Mouse (Mus musculus) forebrain, embryonic 12.5 days (tissue): ENCODE measurements around the gene Gab1. TPM values are rescaled to one million over a fixed set of nuclear protein-coding genes. Genes with fewer than 3 reads are reported as not detected.

Source experiments
- ATAC-seq: fragments of 200-750 bp; cut with Nextera tagmentation; 2 replicates; pipeline ENCODE4 v1.8.0; 2017; ENCODE audit warnings: moderate TSS enrichment; ENCODE audit not compliant: low FRiP score
- H3K27ac ChIP-seq: fragments of 300-500 bp; sonication (generic); 2 replicates; pipeline ENCODE4 v1.5.1; 2016; ENCODE audit warnings: mild to moderate bottlenecking
- H3K27me3 ChIP-seq: fragments of 300-500 bp; sonication (generic); 2 replicates; pipeline ENCODE4 v1.6.1; 2016; ENCODE audit warnings: mild to moderate bottlenecking
- H3K36me3 ChIP-seq: fragments of 300-500 bp; sonication (generic); replicated peaks from 2 replicates; pipeline ENCODE4 v1.6.1; 2016; ENCODE audit warnings: mild to moderate bottlenecking
- H3K4me1 ChIP-seq: fragments of 300-500 bp; sonication (generic); 2 replicates; pipeline ENCODE4 v1.6.1; 2016
- H3K4me2 ChIP-seq: fragments of 300-500 bp; sonication (generic); 2 replicates; pipeline ENCODE4 v1.6.1; 2016; ENCODE audit warnings: mild to moderate bottlenecking, moderate library complexity
- H3K4me3 ChIP-seq: fragments of 300-500 bp; sonication (generic); replicated peaks from 2 replicates; pipeline ENCODE4 v1.5.1; 2016; ENCODE audit warnings: mild to moderate bottlenecking
- H3K9ac ChIP-seq: fragments of 300-500 bp; sonication (generic); 2 replicates; pipeline ENCODE4 v1.6.1; 2016; ENCODE audit warnings: mild to moderate bottlenecking
- H3K9me3 ChIP-seq: fragments of 300-500 bp; sonication (generic); 2 replicates; pipeline ENCODE4 v1.6.1; 2016
- WGBS: fragments of 180-500 bp; shearing (Covaris S2); methylation state at CpG from one replicate; pipeline ENCODE4 v1.1.7; 2016; 5-methylcytosine and 5-hydroxymethylcytosine counted together
- polyA plus RNA-seq: library from polyadenylated mRNA; unstranded; fragments of >200 nt; fragmentation: Nextera tagmentation; extraction: Ambion mirVana; gene quantifications from 2 replicates; pipeline ENCODE4 v1.2.1, GENCODE M21; 2016

Gene Gab1
- polyA plus RNA-seq, 1 experiment from 2014 or later, result 15.3 TPM

DNA sequence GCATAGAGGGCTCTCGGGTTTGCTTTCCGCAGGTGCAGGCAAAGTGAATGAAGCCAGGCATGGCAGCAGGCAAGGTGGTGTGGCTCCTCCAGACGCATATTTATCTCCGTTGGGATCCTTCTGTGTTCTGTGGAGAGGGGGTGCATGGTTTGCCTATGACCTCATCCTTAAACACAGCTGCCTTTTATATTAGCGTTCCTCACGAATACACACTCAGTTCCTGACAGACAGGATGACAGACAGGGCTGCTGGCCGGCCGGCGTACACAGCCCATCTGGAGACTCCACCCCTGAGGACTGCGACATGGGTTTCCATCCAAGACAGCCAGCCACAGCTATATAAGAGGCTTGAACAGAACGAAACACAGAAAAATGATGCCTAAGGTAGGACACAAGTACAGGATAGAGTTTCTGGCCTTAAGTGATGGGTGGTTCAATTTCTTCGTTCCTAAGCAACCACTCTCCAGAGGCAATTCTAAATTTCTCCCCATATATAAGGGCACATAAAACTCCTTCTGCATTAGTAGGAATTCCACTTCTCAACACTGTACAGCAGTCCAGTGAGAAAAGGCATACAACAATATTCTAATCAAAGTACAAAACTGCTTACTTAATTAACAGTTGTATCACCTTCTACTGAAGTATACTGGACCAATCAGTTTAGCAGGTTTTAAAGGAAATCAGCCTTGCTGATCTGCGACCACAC lies 66.1 kb downstream of the Gab1 start:
- Histone ChIP-seq H3K4me2 (no peak overlapping the region), H3K9me3 (no peaks in the 10 kb centered on the region), H3K36me3 (no peaks in the 10 kb centered on the region), H3K4me1 (peaks cover 18% of the 10 kb centered on the region), H3K9ac (no peak overlapping the region), H3K27me3 (no peaks in the 10 kb centered on the region), H3K4me3 (no peak overlapping the region), H3K27ac (0 out of 2 replicates have a peak overlapping the region, but pooled peaks have one; percentile 8)
- peak; percentile 73 for ATAC-seq
- WGBS, result 52% methylated on average over 13 of the region's 13 CpGs

GRCm38 (mm10) chr8:80813439-80813838 lies 66.9 kb downstream of the Gab1 start:
- H3K27me3 ChIP-seq, result no peaks in the 10 kb centered on the region
- H3K9ac ChIP-seq, result no peak overlapping the region
- no peak overlapping the region for H3K4me3 ChIP-seq
- WGBS, result 85% methylated on average over 5 of the region's 5 CpGs
- no peak overlapping the region for H3K4me2 ChIP-seq
- ATAC-seq, result peak; percentile 42; the same call in 1 of the 2 replicates
- H3K9me3 ChIP-seq, result no peaks in the 10 kb centered on the region
- peaks cover 26% of the 10 kb centered on the region for H3K4me1 ChIP-seq
- H3K36me3 ChIP-seq, result no peaks in the 10 kb centered on the region
- no peak overlapping the region for H3K27ac ChIP-seq

GRCm38 (mm10) chr8:80811591-80811991 lies 68.7 kb downstream of the Gab1 start:
- Histone ChIP-seq H3K9ac (no peak overlapping the region), H3K36me3 (no peaks in the 10 kb centered on the region), H3K4me3 (no peak overlapping the region), H3K27ac (no peak overlapping the region), H3K27me3 (no peaks in the 10 kb centered on the region), H3K9me3 (no peaks in the 10 kb centered on the region), H3K4me1 (peaks cover 37% of the 10 kb centered on the region), H3K4me2 (no peak overlapping the region)
- 87% methylated on average over 4 of the region's 4 CpGs for WGBS
- no peak for ATAC-seq

DNA sequence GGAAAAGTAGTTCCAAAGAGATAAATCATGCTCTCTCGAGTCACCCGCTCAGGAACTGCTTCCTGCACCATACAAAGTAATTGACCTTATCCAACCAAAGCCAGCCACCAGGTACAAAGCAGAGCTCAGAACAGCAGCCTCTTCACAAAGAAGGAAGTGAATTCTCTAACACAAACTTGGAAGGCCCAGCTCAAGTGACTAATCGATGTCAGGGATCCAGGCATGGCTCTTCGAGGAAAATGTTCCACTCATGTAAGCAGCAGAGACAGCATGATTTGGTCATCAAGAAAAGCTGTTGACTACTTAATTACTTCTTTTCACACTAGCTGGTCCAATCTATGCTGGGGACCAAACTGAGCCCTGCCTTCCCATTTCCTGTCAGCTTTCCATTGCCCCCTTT lies 69.4 kb downstream of the Gab1 start:
- Histone ChIP-seq H3K9me3 (no peaks in the 10 kb centered on the region), H3K27ac (no peak overlapping the region), H3K4me2 (no peak overlapping the region), H3K36me3 (no peaks in the 10 kb centered on the region), H3K4me1 (peaks cover 37% of the 10 kb centered on the region), H3K9ac (no peak overlapping the region), H3K4me3 (no peak overlapping the region), H3K27me3 (no peaks in the 10 kb centered on the region)
- ATAC-seq, result no peak
- 77% methylated on average over 4 of the region's 4 CpGs for WGBS

DNA sequence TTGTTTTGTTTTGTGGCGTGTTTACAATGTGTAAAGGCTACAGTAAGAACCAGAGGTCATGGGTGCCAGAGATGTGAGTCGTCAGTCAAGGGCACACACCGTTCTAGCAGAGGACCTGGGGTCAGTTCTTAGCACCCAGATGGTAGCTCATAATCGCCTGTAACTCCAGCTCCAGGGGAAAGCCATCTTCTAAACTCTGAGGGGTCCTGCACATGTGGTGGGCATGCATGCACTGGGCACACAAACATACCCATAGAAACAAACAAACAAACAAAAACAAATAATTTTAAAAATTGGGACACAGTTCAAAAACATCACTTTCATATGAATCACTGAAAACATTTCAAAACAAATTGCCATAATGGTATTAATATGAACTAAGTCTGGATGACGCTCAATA lies 69.9 kb downstream of the Gab1 start:
- no peak for ATAC-seq
- WGBS, result 88% methylated on average over 5 of the region's 5 CpGs
- Histone ChIP-seq H3K4me1 (peaks cover 37% of the 10 kb centered on the region), H3K36me3 (no peaks in the 10 kb centered on the region), H3K9ac (no peak overlapping the region), H3K4me3 (no peak overlapping the region), H3K27ac (no peak overlapping the region), H3K4me2 (no peak overlapping the region), H3K9me3 (no peaks in the 10 kb centered on the region), H3K27me3 (no peaks in the 10 kb centered on the region)

DNA sequence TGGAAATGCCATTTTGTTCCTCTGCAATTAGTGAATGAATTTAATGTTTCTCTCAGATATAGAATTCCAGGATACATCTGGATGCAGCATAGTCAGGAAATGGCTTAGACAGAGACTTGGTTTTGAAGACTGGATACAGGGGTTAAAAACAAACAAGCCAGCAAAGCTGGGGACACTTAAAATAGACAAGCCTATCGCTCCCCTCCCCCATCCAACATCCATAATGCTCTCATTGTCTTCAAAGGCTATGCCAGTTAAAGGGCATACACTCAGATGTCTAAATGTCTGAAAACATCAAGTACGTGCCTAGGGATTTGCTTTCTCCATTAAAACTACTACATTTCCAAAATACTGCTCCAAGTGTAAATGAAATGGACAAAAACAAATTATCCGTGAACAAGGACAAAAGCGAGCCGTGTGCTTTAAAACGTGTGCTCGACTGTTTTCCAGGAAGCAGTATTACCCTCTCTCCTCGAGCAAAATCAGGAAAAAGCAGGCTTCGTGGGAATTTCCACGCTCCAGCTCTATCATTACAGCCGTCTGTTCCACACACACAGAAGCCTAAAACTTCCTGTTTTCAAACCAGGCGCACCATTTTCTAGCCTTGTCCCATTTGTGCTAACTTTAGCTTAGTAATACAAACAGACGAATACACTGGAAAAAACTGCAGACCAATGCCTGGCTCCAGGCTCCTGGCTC lies 72.4 kb downstream of the Gab1 start:
- no peak for ATAC-seq
- H3K27me3 ChIP-seq, result no peaks in the 10 kb centered on the region
- no peak overlapping the region for H3K4me2 ChIP-seq
- 47% methylated on average over 13 of the region's 13 CpGs for WGBS
- no peaks in the 10 kb centered on the region for H3K9me3 ChIP-seq
- no peak overlapping the region for H3K4me3 ChIP-seq
- no peak overlapping the region for H3K9ac ChIP-seq
- no peaks in the 10 kb centered on the region for H3K36me3 ChIP-seq
- H3K27ac ChIP-seq, result peak overlapping the region; percentile 60; the same call in 1 of the 2 replicates
- H3K4me1 ChIP-seq, result peaks cover 40% of the 10 kb centered on the region

GRCm38 (mm10) chr8:80804066-80804619 lies 76.2 kb downstream of the Gab1 start:
- Histone ChIP-seq H3K4me1 (peaks cover 35% of the 10 kb centered on the region), H3K4me2 (no peak overlapping the region), H3K27me3 (no peaks in the 10 kb centered on the region), H3K27ac (0 out of 2 replicates have a peak overlapping the region, but pooled peaks have one; percentile 25), H3K9ac (no peak overlapping the region), H3K4me3 (no peak overlapping the region), H3K36me3 (no peaks in the 10 kb centered on the region), H3K9me3 (no peaks in the 10 kb centered on the region)
- ATAC-seq, result peak; percentile 34; the same call in 1 of the 2 replicates
- 14% methylated on average over 4 of the region's 4 CpGs for WGBS

DNA sequence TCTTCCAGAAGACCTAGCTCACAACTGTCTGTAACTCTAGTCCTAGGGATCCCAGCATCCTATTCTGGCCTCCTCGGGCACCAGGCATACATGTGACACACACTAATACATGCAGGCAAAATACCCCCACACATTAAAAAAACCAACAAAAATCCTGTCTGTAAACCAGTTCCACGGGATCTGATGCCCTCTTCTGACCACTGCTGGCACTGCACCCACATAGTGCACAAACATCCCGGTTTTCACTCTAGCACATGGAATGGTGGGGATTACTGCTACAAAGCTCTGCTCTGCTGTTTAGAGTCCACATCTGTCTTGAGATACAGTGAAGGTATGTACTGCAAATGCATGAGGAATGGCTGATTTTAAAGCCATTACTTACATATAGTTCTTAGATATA lies 81.5 kb downstream of the Gab1 start:
- H3K27ac ChIP-seq, result no peak overlapping the region
- H3K4me1 ChIP-seq, result peaks cover 6% of the 10 kb centered on the region
- no peak overlapping the region for H3K4me3 ChIP-seq
- 93% methylated on average over 3 of the region's 3 CpGs for WGBS
- no peak overlapping the region for H3K9ac ChIP-seq
- no peak overlapping the region for H3K4me2 ChIP-seq
- 0 out of 2 replicates have a peak, but pooled peaks cover 4% of the 10 kb centered on the region for H3K9me3 ChIP-seq
- no peaks in the 10 kb centered on the region for H3K27me3 ChIP-seq
- ATAC-seq, result no peak
- H3K36me3 ChIP-seq, result no peaks in the 10 kb centered on the region

GRCm38 (mm10) chr8:80798198-80798777 lies 82.0 kb downstream of the Gab1 start:
- Histone ChIP-seq H3K4me1 (peaks cover 2% of the 10 kb centered on the region; the same call in 1 of the 2 replicates), H3K27ac (no peak overlapping the region), H3K27me3 (no peaks in the 10 kb centered on the region), H3K4me2 (no peak overlapping the region), H3K9ac (no peak overlapping the region), H3K4me3 (no peak overlapping the region), H3K36me3 (no peaks in the 10 kb centered on the region), H3K9me3 (0 out of 2 replicates have a peak, but pooled peaks cover 4% of the 10 kb centered on the region)
- ATAC-seq, result no peak
- 90% methylated on average over 7 of the region's 7 CpGs for WGBS

DNA sequence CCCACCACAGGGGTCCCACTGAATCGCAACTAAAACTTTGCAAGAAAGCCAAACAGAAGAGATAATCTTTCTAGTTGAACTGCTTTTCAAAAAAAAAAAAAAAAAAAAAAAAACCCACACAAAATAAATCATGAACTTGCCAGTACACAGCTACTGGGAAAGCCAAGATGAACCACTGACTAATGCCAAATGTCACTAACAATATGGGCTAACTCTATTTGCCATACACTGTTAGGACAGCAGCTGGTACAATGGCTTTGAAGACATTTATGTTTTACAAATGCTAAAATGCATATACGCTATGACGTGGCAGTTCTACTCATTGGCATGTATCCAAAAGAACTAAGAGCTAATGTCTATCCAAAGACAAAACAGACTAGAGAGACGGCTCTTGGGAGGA lies 84.2 kb downstream of the Gab1 start:
- Histone ChIP-seq H3K36me3 (no peaks in the 10 kb centered on the region), H3K27me3 (no peaks in the 10 kb centered on the region), H3K4me1 (no peaks in the 10 kb centered on the region), H3K27ac (no peak overlapping the region), H3K4me2 (no peak overlapping the region), H3K9me3 (0 out of 2 replicates have a peak, but pooled peaks cover 4% of the 10 kb centered on the region), H3K9ac (no peak overlapping the region), H3K4me3 (no peak overlapping the region)
- ATAC-seq, result no peak
- 77% methylated on average over 4 of the region's 4 CpGs for WGBS

- Histone ChIP-seq H3K36me3 (no peaks in the 10 kb centered on the region), H3K9me3 (0 out of 2 replicates have a peak, but pooled peaks cover 4% of the 10 kb centered on the region), H3K4me2 (no peak overlapping the region), H3K4me3 (no peak overlapping the region), H3K27ac (no peak overlapping the region), H3K27me3 (no peaks in the 10 kb centered on the region), H3K9ac (no peak overlapping the region), H3K4me1 (no peaks in the 10 kb centered on the region)
- 87% methylated on average over 19 of the region's 19 CpGs for WGBS
- ATAC-seq, result no peak
Measured at GRCm38 (mm10) chr8:80794585-80795509, 85.5 kb downstream of the Gab1 start.
